Mouse (Mus musculus) spleen, postnatal 36 days (tissue): ENCODE measurements around the gene Wdsub1.

Source experiments
- DNase-seq, 2 experiments: peaks; one replicate each; pipeline ENCODE4 v3.0.0; 2022; ENCODE audit warnings: low spot score in 2 of 2, mixed read lengths in 1 of 2

The Wdsub1 gene

GRCm38 (mm10) chr2:59841944-59842343 lies 40.4 kb downstream of the Wdsub1 start:
- no peak for DNase-seq

DNA sequence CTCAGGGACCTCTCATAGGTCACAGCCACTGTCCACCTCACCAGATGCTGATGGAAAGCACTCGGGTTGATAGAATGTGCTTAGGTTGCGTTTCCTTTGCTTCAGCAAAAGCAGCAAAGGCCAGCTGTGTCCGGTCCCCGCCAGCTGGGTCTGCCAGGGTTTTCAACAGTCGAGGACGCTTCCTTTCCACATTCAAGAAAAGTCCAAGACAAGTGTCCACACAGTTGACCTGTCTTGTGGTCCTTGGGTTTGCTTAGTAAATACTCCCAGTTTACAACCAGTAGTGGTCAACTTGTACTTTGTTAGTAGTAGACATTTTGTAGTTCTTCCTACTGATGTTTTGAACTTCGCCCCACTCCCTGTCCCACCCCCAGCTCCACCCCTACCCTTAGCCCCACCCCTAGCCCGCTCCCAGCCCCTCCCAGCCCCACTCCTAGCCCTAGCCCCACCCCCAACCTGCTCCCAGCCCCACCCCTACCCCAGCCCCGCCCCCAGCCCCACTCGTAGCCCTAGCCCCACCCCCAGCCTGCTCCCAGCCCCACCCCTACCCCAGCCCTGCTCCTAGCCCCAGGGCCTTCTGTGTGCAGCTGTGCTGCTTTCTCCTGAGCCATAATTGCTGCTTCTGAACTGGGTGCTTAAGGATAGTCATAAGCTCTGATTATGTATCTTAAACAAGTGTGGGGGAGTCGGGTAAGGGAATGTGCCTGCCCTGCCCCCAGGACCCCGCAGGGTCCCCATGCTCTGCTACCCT lies 41.0 kb downstream of the Wdsub1 start:
- no peak for DNase-seq

DNA sequence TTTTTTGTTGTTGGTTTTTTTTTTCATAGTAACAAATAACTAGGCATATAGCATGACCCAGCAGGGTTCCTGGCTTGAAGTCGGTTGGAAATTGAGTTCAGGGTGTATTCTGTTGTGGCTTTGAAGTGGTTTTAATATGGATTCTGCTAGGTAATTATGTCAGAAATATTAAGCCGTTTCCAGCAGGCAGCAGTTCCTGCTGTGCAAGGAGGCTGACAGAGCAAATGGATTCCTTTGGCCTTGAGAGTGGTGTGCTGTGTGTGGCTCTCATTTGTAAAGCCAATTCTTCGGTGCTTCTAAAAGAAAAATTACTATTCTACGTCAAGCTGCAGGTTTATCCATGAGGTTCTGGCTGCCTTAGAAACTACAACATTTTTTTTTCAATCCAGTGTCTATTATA lies 42.2 kb downstream of the Wdsub1 start:
- no peak for DNase-seq

DNA sequence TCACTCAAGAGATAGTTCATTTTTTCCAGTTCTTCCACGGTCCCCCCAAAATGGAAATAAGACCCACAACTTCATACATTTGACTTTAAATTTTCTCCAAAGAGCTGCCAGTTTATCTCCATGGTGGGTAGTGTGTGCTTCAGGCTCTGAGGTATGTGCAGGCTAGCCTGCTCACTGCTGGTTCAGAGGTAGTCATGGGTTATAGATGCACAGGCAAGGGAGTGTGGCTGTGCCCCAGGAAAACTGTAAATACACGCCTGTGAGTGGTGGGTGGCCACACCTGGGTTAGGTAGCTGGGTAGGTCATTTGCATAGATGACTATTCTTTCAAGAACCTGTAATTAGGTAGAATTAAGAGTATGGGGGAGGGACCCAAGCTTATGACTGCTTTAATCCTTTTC lies 42.6 kb downstream of the Wdsub1 start:
- DNase-seq = no peak

DNA sequence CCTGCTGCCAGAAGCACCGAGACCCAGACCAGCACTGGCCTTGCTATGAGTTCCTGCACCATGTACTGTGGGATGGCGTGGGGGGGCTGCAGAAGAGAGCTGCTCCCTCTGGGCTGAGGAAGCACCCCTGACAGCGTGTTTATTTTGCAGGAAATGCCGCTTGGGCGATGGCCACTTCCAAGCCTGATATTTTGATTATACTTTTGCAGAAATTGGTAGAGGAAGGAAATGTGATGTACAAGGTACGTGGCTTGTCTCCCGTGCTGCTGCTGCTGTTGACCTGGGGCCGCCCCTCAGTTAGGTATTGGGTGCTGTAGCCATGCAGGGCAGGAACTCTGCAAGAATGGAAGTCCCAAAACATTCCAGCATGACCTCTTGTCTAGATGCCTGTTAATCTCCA lies 43.6 kb downstream of the Wdsub1 start:
- DNase-seq = no peak

GRCm38 (mm10) chr2:59831831-59832230 lies 50.6 kb downstream of the Wdsub1 start:
- no peak for DNase-seq

DNA sequence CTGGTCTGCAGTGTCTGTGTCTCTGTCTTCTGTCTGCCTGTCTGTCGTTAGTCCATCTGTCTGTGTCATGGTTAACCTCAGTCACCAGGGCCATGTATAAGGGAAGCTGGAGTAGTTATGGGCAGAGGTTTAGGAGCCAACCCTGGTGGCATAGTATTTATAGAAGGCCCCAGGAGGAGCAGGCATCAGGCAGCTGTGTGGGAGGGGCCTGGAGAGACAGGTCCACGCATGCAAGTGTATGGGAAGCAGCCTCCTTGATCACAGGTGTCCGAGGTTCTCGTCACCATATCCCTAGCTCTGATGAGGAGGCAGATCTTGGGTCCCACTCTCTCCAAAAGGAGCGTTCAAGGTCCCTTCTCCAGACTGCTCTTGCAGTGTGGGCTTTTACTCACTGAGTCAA lies 51.5 kb downstream of the Wdsub1 start:
- DNase-seq = no peak

DNA sequence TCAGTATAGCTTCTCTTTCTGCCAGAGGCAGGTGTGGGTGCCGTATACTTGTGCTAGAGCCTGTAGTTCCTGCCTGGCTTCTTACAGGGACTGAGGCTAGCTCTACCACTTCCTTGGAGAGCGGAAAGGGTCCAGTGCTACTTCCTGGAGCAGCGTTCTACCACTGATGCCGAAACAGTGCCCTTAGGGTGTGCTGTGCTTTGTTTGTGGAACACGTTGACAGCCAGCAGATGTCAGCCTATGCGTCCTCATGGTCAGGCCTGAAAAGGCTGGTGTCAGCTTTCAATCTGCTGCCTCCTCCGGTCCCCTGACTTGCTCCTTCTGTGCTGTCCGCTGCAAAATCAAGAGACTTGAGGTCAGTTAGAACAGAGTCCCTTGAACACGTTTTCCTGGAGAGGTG lies 52.2 kb downstream of the Wdsub1 start:
- DNase-seq = no peak

DNA sequence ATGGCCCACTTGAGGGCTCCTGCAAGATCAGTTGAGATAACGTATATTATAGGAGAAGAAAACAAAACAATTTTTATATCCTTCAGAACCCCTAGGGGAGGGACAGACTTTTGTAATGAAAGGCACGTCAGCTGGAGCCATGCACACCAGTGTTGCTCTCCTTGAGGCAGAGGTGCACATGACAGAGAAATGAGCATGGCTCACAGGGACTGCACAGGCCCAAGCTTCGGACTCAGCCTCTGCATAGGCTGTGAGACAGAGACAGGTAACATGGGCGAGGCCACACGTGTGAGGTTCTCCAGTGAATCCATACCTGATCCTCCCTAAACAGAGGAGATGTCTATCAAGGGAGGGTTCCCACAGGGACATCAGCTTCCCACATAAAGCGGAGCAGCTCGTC lies 52.7 kb downstream of the Wdsub1 start:
- DNase-seq = no peak

GRCm38 (mm10) chr2:59828777-59829508 lies 53.4 kb downstream of the Wdsub1 start:
- peak in 1 of 2 experiments; percentile 18 for DNase-seq

DNA sequence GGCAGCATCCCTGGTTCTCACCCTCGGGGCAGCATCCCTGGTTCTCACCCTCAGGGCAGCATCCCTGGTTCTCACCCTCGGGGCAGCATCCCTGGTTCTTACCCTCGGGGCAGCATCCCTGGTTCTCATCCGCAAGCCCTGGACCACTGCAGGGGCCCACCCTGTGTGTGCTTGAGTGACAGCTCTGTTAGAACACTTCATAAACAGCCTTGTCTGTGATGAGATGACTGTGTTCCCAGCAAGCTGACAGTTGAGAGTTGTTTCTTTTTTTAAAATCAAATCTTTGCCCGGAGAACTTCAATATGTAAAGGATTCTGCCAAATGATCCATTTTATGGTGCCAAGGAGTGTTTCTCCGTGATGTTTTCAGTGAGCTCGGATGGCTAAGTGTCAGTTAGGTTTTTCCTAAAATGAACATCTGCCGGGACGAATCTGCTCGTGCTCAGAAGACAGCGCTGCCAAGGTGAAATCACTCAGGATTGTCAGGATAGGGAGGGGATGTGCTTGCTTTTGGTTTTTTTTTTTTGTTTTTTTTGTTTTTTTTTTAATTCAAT lies 54.2 kb downstream of the Wdsub1 start:
- no peak for DNase-seq

DNA sequence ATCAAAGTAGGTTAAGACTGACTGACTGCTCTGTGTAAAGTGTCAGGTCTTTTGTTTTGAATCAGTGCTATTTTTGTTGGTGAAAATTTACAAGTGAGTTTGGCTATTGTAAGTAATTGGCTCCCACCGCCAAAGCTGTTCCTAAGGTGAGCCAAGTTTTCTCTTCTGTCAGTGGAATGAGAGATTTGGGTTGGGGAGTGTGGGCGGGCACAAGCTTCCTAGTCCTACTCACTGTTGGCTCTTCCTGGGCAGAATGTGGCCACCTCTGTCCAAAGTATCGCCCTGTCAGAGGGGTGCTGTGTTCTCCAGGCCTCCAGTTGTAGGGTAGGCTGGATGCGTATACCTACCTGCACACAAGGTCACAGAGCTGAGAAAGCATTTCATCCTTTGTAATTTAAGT lies 57.0 kb downstream of the Wdsub1 start:
- DNase-seq = no peak

DNA sequence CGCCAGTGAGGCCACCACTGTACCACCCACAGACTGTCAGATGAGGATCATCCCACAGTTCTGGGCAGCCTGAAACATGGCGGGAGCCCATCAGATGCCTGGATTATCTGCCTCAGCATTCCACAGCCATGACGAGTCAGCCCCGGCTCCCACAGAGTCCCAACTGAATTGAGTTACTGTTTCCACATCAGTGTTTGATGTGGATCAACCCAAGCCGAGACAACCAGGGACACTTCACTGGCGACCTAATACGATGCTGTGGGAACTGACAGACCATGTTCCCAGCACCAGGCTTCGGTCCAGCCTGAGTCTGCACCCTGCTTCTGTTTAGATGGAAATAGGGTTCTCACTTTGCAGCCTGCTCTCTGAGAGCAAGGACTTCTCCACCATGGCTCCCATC lies 58.1 kb downstream of the Wdsub1 start:
- no peak for DNase-seq

GRCm38 (mm10) chr2:59821044-59821443 lies 61.3 kb downstream of the Wdsub1 start:
- DNase-seq = no peak

DNA sequence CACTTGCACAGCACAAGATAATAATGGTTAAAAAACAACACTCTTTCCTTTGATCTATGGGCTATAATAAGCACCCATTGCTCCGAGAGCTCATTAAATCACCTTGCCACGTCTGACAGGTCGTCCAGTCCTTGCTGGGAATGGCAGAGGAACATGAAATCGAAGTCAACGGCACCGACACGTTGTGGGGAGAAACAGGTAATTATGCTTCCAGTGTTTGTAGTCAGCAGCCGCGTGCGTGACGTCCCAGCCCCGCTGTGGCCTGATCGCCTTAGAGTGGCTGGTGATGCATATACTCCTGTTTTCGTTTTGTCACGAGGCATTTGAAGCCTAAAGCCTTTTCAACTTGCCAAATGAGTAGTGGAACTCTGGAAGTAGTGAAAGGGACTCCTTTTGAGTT lies 62.3 kb downstream of the Wdsub1 start:
- DNase-seq = no peak

DNA sequence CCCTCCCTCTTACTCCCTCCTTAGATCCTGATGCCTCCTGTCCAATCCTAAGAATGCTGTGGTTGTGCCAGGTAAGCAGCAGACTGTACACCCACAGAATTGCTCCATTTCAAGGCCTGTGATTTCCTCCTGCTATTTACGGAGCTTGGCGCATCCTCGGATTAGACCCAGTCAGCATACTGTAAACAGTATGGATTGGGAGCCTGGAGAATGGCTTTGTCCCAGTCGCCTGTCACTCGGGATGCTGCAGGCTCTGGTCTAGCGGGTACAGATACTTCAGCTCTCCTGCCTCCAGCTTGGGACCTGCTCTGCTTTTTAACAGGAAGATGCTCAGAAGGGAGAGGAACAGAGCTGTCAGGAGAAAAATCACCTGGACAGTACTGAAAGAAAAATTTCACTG lies 63.0 kb downstream of the Wdsub1 start:
- DNase-seq = no peak

DNA sequence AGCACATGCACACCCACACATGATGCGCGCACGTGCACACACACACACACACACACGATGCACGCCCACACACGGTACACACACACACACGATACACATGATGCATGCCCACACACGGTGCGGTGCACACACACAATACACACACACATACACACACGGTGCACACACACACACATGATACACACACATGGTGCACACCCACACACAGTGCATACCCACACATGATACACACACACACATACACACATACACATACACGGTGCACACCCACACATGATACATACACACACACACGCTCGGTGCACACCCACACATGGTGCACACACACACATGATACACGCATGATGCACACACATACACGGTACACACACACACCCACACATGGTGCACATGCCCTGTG lies 63.7 kb downstream of the Wdsub1 start:
- no peak for DNase-seq

DNA sequence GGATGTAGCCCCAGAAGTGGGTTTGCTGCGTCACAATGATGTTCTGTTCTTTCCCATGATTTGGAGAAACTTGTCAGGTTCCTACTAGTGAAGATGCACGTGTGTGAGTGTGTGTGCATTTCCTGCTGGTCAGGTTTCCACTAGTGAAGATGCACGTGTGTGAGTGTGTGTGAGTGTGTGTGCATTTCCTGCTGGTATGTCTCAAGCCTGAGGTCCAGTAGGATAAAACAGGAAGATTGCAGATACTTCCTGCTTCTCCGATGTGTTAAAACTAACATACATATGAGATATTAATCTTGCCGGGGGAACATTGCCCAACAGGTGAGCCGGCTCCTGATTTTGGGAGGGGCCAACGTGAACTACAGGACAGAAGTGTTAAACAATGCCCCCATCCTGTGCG lies 67.4 kb downstream of the Wdsub1 start:
- no peak for DNase-seq

GRCm38 (mm10) chr2:59813457-59813856 lies 68.9 kb downstream of the Wdsub1 start:
- DNase-seq = no peak

DNA sequence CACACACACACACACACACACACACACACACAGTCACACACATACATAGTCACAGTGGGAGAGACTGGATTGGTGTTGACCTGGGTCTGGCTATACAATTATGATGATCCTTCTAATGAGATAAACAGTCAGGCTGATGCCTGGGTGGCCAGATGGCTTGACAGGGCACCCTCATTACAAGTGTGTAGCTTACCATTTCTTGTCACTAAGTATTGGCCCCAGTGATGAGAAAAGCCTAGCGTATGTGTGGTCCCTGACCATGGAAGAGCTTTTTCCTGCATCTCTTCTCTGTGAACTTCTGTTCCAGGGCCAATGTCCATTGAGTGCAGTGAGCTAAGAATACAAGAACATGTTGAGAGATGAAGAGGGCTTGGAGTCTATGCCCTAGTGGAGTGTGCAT lies 69.8 kb downstream of the Wdsub1 start:
- DNase-seq = no peak

- DNase-seq = no peak
Measured at GRCm38 (mm10) chr2:59811247-59811646, 71.1 kb downstream of the Wdsub1 start.

GRCm38 (mm10) chr2:59810039-59810438 lies 72.4 kb downstream of the Wdsub1 start:
- DNase-seq = no peak

GRCm38 (mm10) chr2:59808608-59809007 lies 73.8 kb downstream of the Wdsub1 start:
- no peak for DNase-seq
